Mouse (Mus musculus) intestine, embryonic 16.5 days (tissue): ENCODE measurements around the gene Sirt4. TPM values are rescaled to one million over a fixed set of nuclear protein-coding genes. Genes with fewer than 3 reads are reported as not detected.

Source experiments
- ATAC-seq: fragments of 200-750 bp; cut with Nextera tagmentation; 2 replicates; pipeline ENCODE4 v1.8.0; 2017; ENCODE audit warnings: moderate TSS enrichment, moderate library complexity
- H3K27ac ChIP-seq: fragments of 300-500 bp; sonication (generic); 2 replicates; pipeline ENCODE4 v1.5.1; 2014; ENCODE audit warnings: mild to moderate bottlenecking, low read length
- H3K27me3 ChIP-seq: fragments of 300-500 bp; sonication (generic); replicated peaks from 2 replicates; pipeline ENCODE4 v1.6.1; 2014; ENCODE audit warnings: low read length, control low read depth, mixed read lengths; ENCODE audit not compliant: control insufficient read depth, insufficient read depth
- H3K36me3 ChIP-seq: fragments of 300-500 bp; sonication (generic); 2 replicates; pipeline ENCODE4 v1.6.1; 2014; ENCODE audit warnings: low read length, control low read depth; ENCODE audit not compliant: control insufficient read depth, insufficient read depth
- H3K4me1 ChIP-seq: fragments of 300-500 bp; sonication (generic); 2 replicates; pipeline ENCODE4 v1.6.1; 2014; ENCODE audit warnings: low read length, control low read depth, mixed read lengths; ENCODE audit not compliant: control insufficient read depth, insufficient read depth
- H3K4me2 ChIP-seq: fragments of 300-500 bp; sonication (generic); 2 replicates; pipeline ENCODE4 v1.6.1; 2014; ENCODE audit warnings: low read depth, low read length, control low read depth
- H3K4me3 ChIP-seq: fragments of 300-500 bp; sonication (generic); 2 replicates; pipeline ENCODE4 v1.5.1; 2014; ENCODE audit warnings: mild to moderate bottlenecking, low read length
- H3K9ac ChIP-seq: fragments of 300-500 bp; sonication (generic); 2 replicates; pipeline ENCODE4 v1.6.1; 2014; ENCODE audit warnings: low read depth, low read length
- H3K9me3 ChIP-seq: fragments of 300-500 bp; sonication (generic); 2 replicates; pipeline ENCODE4 v1.6.1; 2016; ENCODE audit warnings: low read length, control low read depth; ENCODE audit not compliant: control insufficient read depth
- WGBS: fragments of 180-500 bp; shearing (Covaris S2); extraction: QIAGEN DNeasy Blood & Tissue Kit; methylation state at CpG from one replicate; pipeline ENCODE4 v1.1.7; 2014; 5-methylcytosine and 5-hydroxymethylcytosine counted together
- polyA plus RNA-seq: library from polyadenylated mRNA; unstranded; fragments of >200 nt; fragmentation: Nextera tagmentation; extraction: Ambion mirVana; gene quantifications from 2 replicates; pipeline ENCODE4 v1.2.1, GENCODE M21; 2015

Gene Sirt4
- polyA plus RNA-seq, 1 experiment from 2014 or later: 23.1 TPM

DNA sequence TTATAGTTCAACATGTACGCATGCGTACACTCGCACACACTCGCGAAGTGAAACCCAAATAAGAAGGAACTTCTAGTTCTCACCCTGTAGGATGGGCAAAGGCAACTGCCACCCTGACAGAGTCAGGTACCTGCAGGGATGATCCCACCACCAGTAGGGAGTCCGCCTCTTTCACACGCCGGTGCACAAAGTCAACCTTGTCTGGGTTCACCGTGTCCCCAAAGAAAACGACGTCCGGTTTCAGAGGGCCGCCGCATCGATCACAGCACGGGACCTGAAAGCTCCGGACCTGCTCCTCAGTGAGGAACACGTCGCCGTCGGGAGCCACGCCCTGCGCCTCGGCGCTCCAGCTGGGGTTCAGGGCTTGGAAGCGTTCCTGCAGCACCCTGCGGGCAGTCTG, 4.4 kb downstream of the Sirt4 start:
- WGBS: 31% methylated on average over 27 of the region's 27 CpGs
- no peaks in the 10 kb centered on the region for H3K27me3 ChIP-seq
- no peaks in the 10 kb centered on the region for H3K9me3 ChIP-seq
- H3K4me2 ChIP-seq: peak overlapping the region; percentile 21
- H3K4me3 ChIP-seq: peak overlapping the region; percentile 7; the same call in 1 of the 2 replicates
- peaks cover 8% of the 10 kb centered on the region for H3K4me1 ChIP-seq
- no peak overlapping the region for H3K27ac ChIP-seq
- no peaks in the 10 kb centered on the region for H3K36me3 ChIP-seq
- no peak overlapping the region; the same call in 1 of the 2 replicates for H3K9ac ChIP-seq
- ATAC-seq: no peak

DNA sequence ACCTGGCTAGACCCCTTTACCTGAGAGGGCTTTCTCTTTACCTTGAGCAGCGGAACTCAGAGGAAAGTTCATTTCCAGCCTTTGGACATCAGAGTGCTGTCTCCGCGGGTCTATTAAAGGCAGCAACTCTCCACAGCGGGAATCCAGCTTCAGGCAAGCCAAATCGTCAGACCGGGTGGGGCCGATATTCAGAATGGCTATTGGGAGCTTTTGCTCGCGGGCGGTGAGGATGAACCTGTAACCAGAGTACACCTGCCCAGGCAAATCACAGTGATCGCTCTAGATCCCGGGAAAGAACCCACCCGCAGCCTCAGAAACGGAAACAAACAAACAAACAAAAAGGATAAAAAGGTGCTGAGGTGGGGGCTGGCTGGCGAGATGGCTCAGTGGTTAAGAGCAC, 5.0 kb downstream of the Sirt4 start:
- Histone ChIP-seq H3K4me2 (no peak overlapping the region), H3K27me3 (no peaks in the 10 kb centered on the region), H3K4me1 (peaks cover 8% of the 10 kb centered on the region), H3K36me3 (no peaks in the 10 kb centered on the region), H3K27ac (no peak overlapping the region), H3K9ac (no peak overlapping the region), H3K4me3 (no peak overlapping the region), H3K9me3 (no peaks in the 10 kb centered on the region)
- WGBS: 60% methylated on average over 15 of the region's 15 CpGs
- no peak for ATAC-seq

- 38% methylated on average over 12 of the region's 12 CpGs for WGBS
- peak overlapping the region; percentile 57 for H3K9ac ChIP-seq
- peak; percentile 55 for ATAC-seq
Observed at GRCm38 (mm10) chr5:115476107-115476727, 8.3 kb downstream of the Sirt4 start.

GRCm38 (mm10) chr5:115475337-115476106, 9.0 kb downstream of the Sirt4 start:
- Histone ChIP-seq H3K36me3 (no peaks in the 10 kb centered on the region), H3K4me1 (peaks cover 4% of the 10 kb centered on the region; the same call in 1 of the 2 replicates), H3K9ac (peak overlapping the region; percentile 57), H3K4me2 (peak overlapping the region; percentile 49), H3K9me3 (no peaks in the 10 kb centered on the region), H3K27ac (no peak overlapping the region), H3K27me3 (no peaks in the 10 kb centered on the region), H3K4me3 (peak overlapping the region; percentile 34)
- ATAC-seq: peak; percentile 78
- WGBS: 18% methylated on average over 22 of the region's 22 CpGs

More at GRCm38 (mm10) chr5:115476107-115476727, 8.3 kb downstream of the Sirt4 start:
- Histone ChIP-seq H3K4me3 (peak overlapping the region; percentile 34), H3K36me3 (no peaks in the 10 kb centered on the region), H3K27ac (no peak overlapping the region), H3K9me3 (no peaks in the 10 kb centered on the region), H3K27me3 (no peaks in the 10 kb centered on the region), H3K4me1 (peaks cover 4% of the 10 kb centered on the region; the same call in 1 of the 2 replicates), H3K4me2 (peak overlapping the region; percentile 49)

GRCm38 (mm10) chr5:115474174-115474828, 10.2 kb downstream of the Sirt4 start:
- Histone ChIP-seq H3K27ac (no peak overlapping the region), H3K4me2 (no peak overlapping the region)

GRCm38 (mm10) chr5:115473191-115473590, 11.3 kb downstream of the Sirt4 start:
- WGBS: 74% methylated on average over 10 of the region's 10 CpGs
- Histone ChIP-seq H3K4me3 (no peak overlapping the region), H3K4me1 (peaks cover 4% of the 10 kb centered on the region; the same call in 1 of the 2 replicates), H3K27me3 (no peaks in the 10 kb centered on the region), H3K4me2 (no peak overlapping the region), H3K9ac (no peak overlapping the region), H3K36me3 (no peaks in the 10 kb centered on the region), H3K9me3 (no peaks in the 10 kb centered on the region), H3K27ac (no peak overlapping the region)
- ATAC-seq: no peak

More at GRCm38 (mm10) chr5:115474174-115474828, 10.2 kb downstream of the Sirt4 start:
- no peaks in the 10 kb centered on the region for H3K36me3 ChIP-seq
- no peaks in the 10 kb centered on the region for H3K27me3 ChIP-seq
- peaks cover 4% of the 10 kb centered on the region; the same call in 1 of the 2 replicates for H3K4me1 ChIP-seq
- no peak for ATAC-seq
- 68% methylated on average over 22 of the region's 22 CpGs for WGBS
- no peak overlapping the region for H3K4me3 ChIP-seq
- no peaks in the 10 kb centered on the region for H3K9me3 ChIP-seq
- H3K9ac ChIP-seq: no peak overlapping the region

- H3K9ac ChIP-seq: no peak overlapping the region
- H3K4me3 ChIP-seq: no peak overlapping the region
- ATAC-seq: no peak
- WGBS: 39% methylated on average over 20 of the region's 20 CpGs
- H3K4me2 ChIP-seq: no peak overlapping the region
- H3K9me3 ChIP-seq: no peaks in the 10 kb centered on the region
- H3K27me3 ChIP-seq: no peaks in the 10 kb centered on the region
- no peak overlapping the region for H3K27ac ChIP-seq
- peaks cover 3% of the 10 kb centered on the region; the same call in 1 of the 2 replicates for H3K4me1 ChIP-seq
- no peaks in the 10 kb centered on the region for H3K36me3 ChIP-seq
Observed at GRCm38 (mm10) chr5:115470766-115471531, 13.6 kb downstream of the Sirt4 start.

DNA sequence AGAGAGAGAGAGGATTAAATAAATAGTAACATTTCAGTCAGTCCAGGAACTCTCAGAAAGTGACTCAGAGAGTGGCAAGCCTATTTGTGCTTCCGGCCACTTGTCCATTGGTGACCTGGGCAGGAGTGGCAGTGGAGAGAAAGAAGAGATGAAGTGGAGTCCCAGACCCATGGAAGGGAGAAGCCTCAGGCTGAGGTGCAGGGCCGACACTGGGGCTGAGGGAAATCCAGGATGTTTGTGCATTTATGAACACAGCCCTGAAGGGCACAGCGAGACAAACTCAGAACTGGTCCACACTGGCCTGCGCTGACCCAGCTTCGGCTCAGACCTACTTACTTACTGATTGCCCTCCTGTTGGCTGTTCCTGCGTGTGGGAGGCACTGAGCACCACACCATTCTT, 14.7 kb downstream of the Sirt4 start:
- Histone ChIP-seq H3K4me1 (peaks cover 3% of the 10 kb centered on the region; the same call in 1 of the 2 replicates), H3K27ac (no peak overlapping the region)
- WGBS: 68% methylated on average over 6 of the region's 6 CpGs

More for the DNA sequence above, 14.7 kb downstream of the Sirt4 start:
- H3K9ac ChIP-seq: no peak overlapping the region
- ATAC-seq: no peak
- no peak overlapping the region for H3K4me2 ChIP-seq
- H3K4me3 ChIP-seq: no peak overlapping the region
- H3K27me3 ChIP-seq: no peaks in the 10 kb centered on the region
- H3K9me3 ChIP-seq: no peaks in the 10 kb centered on the region
- H3K36me3 ChIP-seq: no peaks in the 10 kb centered on the region
